Comparison of ENCODE assay signal across 23 mouse cellular contexts in the genomic region with DNA sequence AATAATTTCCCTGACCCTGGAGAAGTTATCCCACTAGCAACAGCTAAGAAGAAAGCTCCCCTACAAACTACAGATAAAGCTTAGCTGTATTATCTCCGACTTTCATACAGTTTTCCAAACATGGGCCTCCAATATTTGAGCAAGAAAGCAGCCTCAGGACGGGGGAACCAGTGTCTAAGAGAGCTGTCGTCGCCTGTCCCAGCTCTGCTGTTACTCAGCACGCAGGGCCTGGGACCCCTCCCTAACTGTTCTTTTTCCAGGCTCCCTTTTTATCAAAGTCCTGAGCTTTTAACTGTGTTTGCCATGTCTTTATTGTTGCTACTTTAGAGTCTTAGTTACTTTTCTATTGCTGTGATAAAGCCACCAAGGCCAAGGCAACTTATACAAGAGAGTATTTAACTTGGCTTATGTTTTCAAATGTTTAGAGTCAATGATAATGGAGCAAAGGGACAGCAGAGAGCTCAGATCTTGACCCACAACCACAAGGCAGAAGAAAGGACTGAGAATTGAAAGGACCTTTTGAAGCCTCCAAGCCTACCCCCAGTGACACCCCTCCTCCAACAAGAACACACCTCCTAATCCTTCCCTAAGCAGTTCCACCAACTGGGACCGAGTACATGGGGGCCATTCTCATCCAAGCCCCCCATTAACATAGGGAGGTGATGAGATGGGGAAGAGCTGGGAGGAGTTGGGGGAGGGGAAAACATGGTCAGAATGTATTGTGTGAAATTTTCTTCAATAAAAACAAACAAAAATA.
"Had no signal": no experiment of that assay in that cellular context is flagged by ENCODE, and none has a peak within 500 bp of the region (broad histone marks: within the 10 kb centered on the region; RNA-seq: fewer than 3 reads in every experiment).

No protein-coding gene starts in this region.

- H3K36me3 ChIP-seq: hindbrain, embryonic 10.5 days; hindbrain, embryonic 12.5 days; intestine, embryonic 15.5 days; limb, embryonic 13.5 days; limb, embryonic 15.5 days; liver, embryonic 12.5 days had no signal

- H3K9ac ChIP-seq: hindbrain, embryonic 12.5 days; hindbrain, embryonic 14.5 days; intestine, embryonic 15.5 days; limb, embryonic 13.5 days; limb, embryonic 15.5 days; liver, embryonic 12.5 days had no signal

- H3K4me1 ChIP-seq: limb, embryonic 13.5 days; limb, embryonic 15.5 days had no signal

- H3K27me3 ChIP-seq: hindbrain, embryonic 12.5 days; intestine, embryonic 15.5 days; limb, embryonic 13.5 days; limb, embryonic 15.5 days; liver, embryonic 12.5 days had no signal

- DNase-seq: gastrocnemius, postnatal 10 days; gastrocnemius, postnatal 25 days; heart, postnatal 4 days; kidney, adult 18-20 months; kidney, adult 8-10 months; kidney, postnatal 10 days; kidney, postnatal 25 days; kidney, postnatal 4 days; layer of hippocampus, adult 9-11 months; layer of hippocampus, postnatal 36 days; left cerebral cortex, postnatal 4 days had no signal

- H3K9me3 ChIP-seq: hindbrain, embryonic 10.5 days; hindbrain, embryonic 12.5 days; intestine, embryonic 15.5 days; limb, embryonic 13.5 days; limb, embryonic 15.5 days; liver, embryonic 12.5 days had no signal

- ATAC-seq: forebrain, embryonic 16.5 days; hindbrain, embryonic 16.5 days; inflammation-experienced regulatory T-cells, adult 6 months; intestine, embryonic 15.5 days; intestine, postnatal 0 days had no signal

- H3K4me2 ChIP-seq: heart, embryonic 11.5 days; hindbrain, embryonic 12.5 days; hindbrain, embryonic 14.5 days; intestine, embryonic 15.5 days; limb, embryonic 13.5 days; limb, embryonic 15.5 days; liver, embryonic 12.5 days had no signal

- H3K4me3 ChIP-seq: hindbrain, embryonic 10.5 days; hindbrain, embryonic 12.5 days; intestine, embryonic 15.5 days; limb, embryonic 13.5 days; limb, embryonic 15.5 days; liver, embryonic 12.5 days had no signal

- H3K27ac ChIP-seq: hindbrain, embryonic 10.5 days; hindbrain, embryonic 12.5 days; hindbrain, embryonic 14.5 days; intestine, embryonic 15.5 days; limb, embryonic 13.5 days; limb, embryonic 15.5 days; liver, embryonic 12.5 days had no signal
